ENCODE assay signal across 8 mouse cellular contexts in the genomic region with DNA sequence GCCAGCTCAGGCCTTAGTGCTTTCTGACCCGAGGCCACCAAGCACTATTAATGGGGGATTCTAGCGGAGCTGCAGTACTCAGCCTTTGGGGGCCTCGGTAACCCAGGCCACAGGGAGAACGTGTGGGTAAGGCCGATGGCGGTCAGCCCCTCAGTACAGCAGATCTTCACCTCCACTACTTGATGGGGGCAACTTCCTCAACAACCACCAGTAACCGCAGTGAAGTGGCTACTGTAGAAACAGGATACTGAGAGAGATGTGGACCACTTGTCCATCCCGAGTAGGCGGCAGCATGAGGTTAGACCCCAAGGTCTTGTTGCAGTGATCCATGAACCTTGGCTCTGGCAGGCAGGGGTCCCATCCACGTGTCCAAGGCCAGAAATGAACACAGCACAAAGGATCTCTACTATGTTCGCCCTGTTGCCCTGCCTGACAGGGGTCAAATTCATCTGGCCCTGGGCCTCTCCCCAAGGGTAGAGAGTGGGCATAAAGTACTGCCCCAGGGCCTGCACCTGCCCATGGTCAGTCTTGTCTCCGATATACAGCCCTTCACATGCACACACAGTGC.
DNase-seq lines count a peak whose midpoint lies in the region; ATAC-seq and TF ChIP-seq lines count a peak whose summit lies in the region.

No protein-coding gene starts in this region.

- H3K9me3 ChIP-seq in liver, embryonic 16.5 days (replicated peaks; ENCODE audit: control insufficient read depth, low read length): no peaks in the 10 kb centered on the region

- ATAC-seq in granulocyte monocyte progenitor cell, adult 5-6 weeks (replicated peaks; ENCODE audit: poor library complexity, severe bottlenecking): peak; percentile 59
- ATAC-seq in liver, embryonic 16.5 days (ENCODE audit: low read depth): no peak

- H3K4me2 ChIP-seq in liver, embryonic 16.5 days (ENCODE audit: low read depth, low read length): peak overlapping the region; percentile 68

- H3K36me3 ChIP-seq in C2C12 (ENCODE audit: control insufficient read depth, insufficient read depth): peaks cover 22% of the 10 kb centered on the region
- H3K36me3 ChIP-seq in liver, embryonic 16.5 days (ENCODE audit: control insufficient read depth, insufficient read depth): peaks cover 2% of the 10 kb centered on the region; the same call in 1 of the 2 replicates

- peak overlapping the region; percentile 93 for H3K27ac ChIP-seq in gastrocnemius, adult 2 months
- peak overlapping the region; percentile 30; the same call in 1 of the 2 replicates for H3K27ac ChIP-seq in liver, embryonic 16.5 days (ENCODE audit: low read length)

- no peak for DNase-seq in gastrocnemius, adult 2 months
- no peak for DNase-seq in gastrocnemius, postnatal 4 days (ENCODE audit: low spot score in 2 of 2)
- no peak for DNase-seq in frontal cortex, adult 2 months (ENCODE audit: extremely low spot score in 1 of 2, low spot score in 1 of 2)
- no peak for DNase-seq in layer of hippocampus, adult 18-20 months (ENCODE audit: low spot score in 2 of 2)
- DNase-seq in spleen, postnatal 36 days (ENCODE audit: low spot score in 2 of 2): no peak

- H3K9ac ChIP-seq in liver, embryonic 16.5 days (ENCODE audit: low read depth, low read length): peak overlapping the region; percentile 51

- H3K79me3 ChIP-seq in C2C12 (ENCODE audit: low read depth): peaks cover 4% of the 10 kb centered on the region

- H3ac ChIP-seq in C2C12 (ENCODE audit: control insufficient read depth, insufficient read length, low read depth): peak overlapping the region; percentile 41

- WGBS in liver, embryonic 16.5 days (ENCODE audit: insufficient replicate concordance): 21% methylated on average over 12 of the region's 12 CpGs

- peaks cover 19% of the 10 kb centered on the region for H3K79me2 ChIP-seq in C2C12 (ENCODE audit: control insufficient read depth, insufficient read depth)

- peak overlapping the region; percentile 83 for H3K4me3 ChIP-seq in gastrocnemius, adult 2 months
- peak overlapping the region; percentile 21 for H3K4me3 ChIP-seq in C2C12 (ENCODE audit: insufficient read depth, poor library complexity, severe bottlenecking)
- H3K4me3 ChIP-seq in liver, embryonic 16.5 days (ENCODE audit: low read depth, low read length): peak overlapping the region; percentile 56

- H3K4me1 ChIP-seq in liver, embryonic 16.5 days (ENCODE audit: control insufficient read depth, low read depth, low read length): peaks cover 20% of the 10 kb centered on the region

- no peak for TF ChIP-seq CTCF in gastrocnemius, adult 2 months (IDR thresholded peaks at IDR 0.05)
- TF ChIP-seq CTCF in C2C12 (IDR thresholded peaks at IDR 0.05; ENCODE audit: control insufficient read depth, insufficient read depth, insufficient read length): no peak

- intact Hi-C loops in gastrocnemius, adult 2 months (cut with DNase I): no loop called here

- no peaks in the 10 kb centered on the region for H3K27me3 ChIP-seq in C2C12 (ENCODE audit: control insufficient read depth, insufficient read depth, insufficient read length)
- peaks cover 10% of the 10 kb centered on the region for H3K27me3 ChIP-seq in liver, embryonic 16.5 days (ENCODE audit: control insufficient read depth, insufficient read depth, low read depth, low read length)

TF ChIP-seq in C2C12, 6 proteins besides CTCF, POLR2A, EP300 and RAD21:
- TF ChIP-seq MYOD1 (IDR thresholded peaks at IDR 0.05; ENCODE audit: control insufficient read depth, insufficient read length, low read depth): no peak
- TF ChIP-seq FOSL1 (IDR thresholded peaks at IDR 0.05; ENCODE audit: insufficient read depth, low read length, poor library complexity, severe bottlenecking): no peak
- TF ChIP-seq USF1 (IDR thresholded peaks at IDR 0.05; ENCODE audit: low read depth): no peak
- no peak for TF ChIP-seq MYOG (IDR thresholded peaks at IDR 0.05; ENCODE audit: control insufficient read depth, extremely low read depth, insufficient read length)
TF ChIP-seq in C2C12: peak in this region for 0.

Comparison
In these comparisons a context has a peak if more than half of its experiments do, and no peak if none do; other contexts are left out.
1. H3K4me3 ChIP-seq: peak in every context shown above with its lines; median percentile 83 in gastrocnemius, adult 2 months; 56 in liver, embryonic 16.5 days; 21 in C2C12.